Mouse (Mus musculus) small intestine, adult 2 months (tissue): ENCODE measurements at regions not wholly inside any gene's neighbourhood (a gene's known extent, or its start where the extent isn't known, plus 50 kb on each side); places are given as distances from the start of the nearest gene placed in this dataset.

Experiments
- H3K27ac ChIP-seq: fragments of 200-500 bp; 2 replicates; pipeline ENCODE4 v1.5.1; 2012; ENCODE audit warnings: low read depth, low read length, control low read depth, inconsistent platforms; ENCODE audit not compliant: insufficient read depth
- H3K27me3 ChIP-seq: fragments of 200-500 bp; 2 replicates; pipeline ENCODE4 v1.6.1; 2012; ENCODE audit warnings: mild to moderate bottlenecking, moderate library complexity, low read length, inconsistent platforms; ENCODE audit not compliant: control insufficient read depth, insufficient read depth
- H3K36me3 ChIP-seq: fragments of 200-500 bp; 2 replicates; pipeline ENCODE4 v1.6.1; 2012; ENCODE audit warnings: mild to moderate bottlenecking, low read length, control low read depth, inconsistent platforms; ENCODE audit not compliant: control insufficient read depth, insufficient read depth
- H3K4me1 ChIP-seq: fragments of 200-500 bp; 2 replicates; pipeline ENCODE4 v1.6.1; 2012; ENCODE audit warnings: low read length, inconsistent platforms, mixed read lengths; ENCODE audit not compliant: control insufficient read depth, insufficient read depth, insufficient read length
- H3K4me3 ChIP-seq: fragments of 200-500 bp; 2 replicates; pipeline ENCODE4 v1.5.1; 2012; ENCODE audit warnings: low read depth, mild to moderate bottlenecking, control low read depth, inconsistent platforms, low read length, moderate library complexity
- CTCF ChIP-seq: fragments of 200-500 bp; IDR thresholded peaks from 2 replicates; pipeline ENCODE4 v1.5.1; 2012; ENCODE audit warnings: low read depth, mild to moderate bottlenecking, control low read depth, inconsistent platforms, low read length, moderate library complexity, mixed read lengths; ENCODE audit not compliant: insufficient replicate concordance, insufficient read length; ENCODE audit errors: extremely low read depth
- POLR2A ChIP-seq: fragments of 200-500 bp; IDR thresholded peaks from 2 replicates; pipeline ENCODE4 v1.6.1; 2012; ENCODE audit warnings: low read depth, mild to moderate bottlenecking, control low read depth, inconsistent platforms, low read length, moderate library complexity
- WGBS: fragments of 180-500 bp; shearing (Covaris S2); methylation state at CpG from one replicate; pipeline ENCODE4 v1.1.7; 2018; 5-methylcytosine and 5-hydroxymethylcytosine counted together

DNA sequence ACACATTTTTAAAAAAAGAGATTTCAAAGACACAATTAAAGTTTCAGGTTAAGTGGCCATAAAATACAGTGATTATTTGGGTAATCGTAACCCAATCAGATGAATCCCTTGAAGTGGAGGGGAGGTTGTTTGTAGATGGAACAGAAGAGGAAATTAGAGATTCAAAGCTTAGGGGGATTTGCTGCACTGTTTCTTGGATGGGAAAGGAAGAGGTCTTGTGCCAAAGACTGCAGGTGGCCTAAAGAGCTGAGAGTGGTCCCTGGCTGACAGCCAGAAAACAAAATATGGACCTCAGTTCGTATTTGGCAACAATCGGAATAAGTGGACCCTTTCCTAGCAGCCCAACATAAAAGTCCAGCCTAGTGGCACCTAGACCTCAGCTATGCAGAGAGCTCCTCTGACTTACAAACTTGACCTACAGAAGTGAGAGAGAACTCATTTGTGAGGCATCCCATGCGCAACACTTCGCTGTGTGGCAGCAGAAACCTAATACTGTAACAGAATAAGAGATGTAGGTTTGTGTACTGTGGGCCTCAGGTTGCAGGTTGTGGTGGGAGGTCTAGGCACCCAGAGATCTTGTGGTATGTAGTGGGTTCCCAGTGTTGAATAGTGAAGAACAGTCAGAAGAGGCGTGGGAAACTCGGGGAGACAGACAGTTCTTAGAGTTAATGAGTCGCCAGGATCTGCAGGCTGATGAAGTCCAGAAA, 110.0 kb upstream of the Ccdc54 start:
- H3K27ac ChIP-seq: no peak overlapping the region
- H3K27me3 ChIP-seq: no peaks in the 10 kb centered on the region
- whole genome bisulfite sequencing: 59% methylated on average over 8 of the region's 8 CpGs
- H3K4me1 ChIP-seq: no peaks in the 10 kb centered on the region
- no peaks in the 10 kb centered on the region for H3K36me3 ChIP-seq
- no peak overlapping the region for H3K4me3 ChIP-seq
- no peak for TF ChIP-seq POLR2A
- TF ChIP-seq CTCF: no peak

DNA sequence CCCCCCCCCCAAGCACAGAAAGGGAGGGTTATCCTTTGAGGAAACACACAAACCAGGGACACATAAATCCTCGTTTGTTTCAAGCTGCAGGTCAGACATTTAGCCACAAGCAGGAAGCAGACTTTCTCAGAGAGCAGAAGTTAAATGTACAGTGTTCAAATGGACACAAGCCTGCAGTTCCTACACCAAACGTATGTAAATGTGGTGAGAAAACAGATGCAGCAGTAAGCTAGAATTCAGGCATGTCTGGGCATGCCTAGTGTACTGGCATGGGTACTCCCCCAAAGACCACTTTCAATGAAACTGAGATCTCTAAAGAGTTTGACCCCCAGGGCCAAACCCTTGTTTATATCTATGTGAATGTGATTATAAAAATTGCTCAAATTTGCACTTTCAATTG, 109.2 kb upstream of the Ccdc54 start:
- TF ChIP-seq POLR2A (no peak), CTCF (no peak)
- H3K4me3 ChIP-seq: no peak overlapping the region
- no peaks in the 10 kb centered on the region for H3K36me3 ChIP-seq
- no peaks in the 10 kb centered on the region for H3K4me1 ChIP-seq
- no peak overlapping the region for H3K27ac ChIP-seq
- H3K27me3 ChIP-seq: no peaks in the 10 kb centered on the region
- WGBS: 44% methylated on average over 2 of the region's 2 CpGs

DNA sequence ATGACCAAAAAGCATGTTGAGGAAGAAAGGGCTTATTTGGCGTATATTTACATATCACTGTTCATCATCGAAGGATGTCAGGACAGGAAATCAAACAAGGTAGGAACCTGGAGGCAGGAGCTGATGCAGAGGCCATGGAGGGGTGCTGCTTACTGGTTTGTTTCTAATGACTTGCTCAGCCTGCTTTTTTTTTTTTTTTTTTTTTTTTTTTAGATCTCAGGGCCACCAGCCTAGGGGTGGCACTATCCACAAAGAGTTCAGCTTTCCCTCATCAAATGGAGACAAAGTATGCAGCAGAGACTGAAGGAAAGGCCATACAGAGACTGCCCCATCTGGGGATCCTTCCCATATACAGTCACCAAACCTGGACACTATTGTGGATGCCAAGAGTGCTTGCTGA, 106.8 kb upstream of the Ccdc54 start:
- no peaks in the 10 kb centered on the region for H3K4me1 ChIP-seq
- no peaks in the 10 kb centered on the region for H3K36me3 ChIP-seq
- 88% methylated on average over 2 of the region's 2 CpGs for WGBS

DNA sequence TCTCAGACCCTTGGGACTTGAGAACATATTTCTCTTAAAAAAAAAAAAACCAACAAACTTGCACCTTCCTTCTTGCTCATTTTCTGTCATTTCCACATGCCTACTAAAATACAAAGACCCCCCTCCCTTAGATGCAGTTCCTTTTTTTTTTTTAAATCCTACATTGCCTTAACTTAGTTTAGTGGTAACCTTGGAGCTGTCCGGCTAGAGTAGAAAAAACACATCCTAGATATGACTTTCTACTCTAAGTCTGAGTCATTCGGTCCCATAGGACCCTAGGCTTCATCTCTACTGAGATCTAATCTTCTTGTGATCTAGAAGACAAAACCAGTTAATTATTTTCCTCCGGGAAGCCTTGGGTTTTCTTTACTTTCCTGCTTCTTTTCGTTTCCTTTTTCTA, 105.1 kb upstream of the Ccdc54 start:
- H3K27me3 ChIP-seq: no peaks in the 10 kb centered on the region
- no peak for TF ChIP-seq POLR2A
- no peak for TF ChIP-seq CTCF
- no peak overlapping the region for H3K27ac ChIP-seq
- H3K4me1 ChIP-seq: no peaks in the 10 kb centered on the region
- H3K4me3 ChIP-seq: no peak overlapping the region
- H3K36me3 ChIP-seq: no peaks in the 10 kb centered on the region
- WGBS: 65% methylated on average over 4 of the region's 4 CpGs

More for the DNA sequence above, 106.8 kb upstream of the Ccdc54 start:
- TF ChIP-seq POLR2A: no peak
- no peak for TF ChIP-seq CTCF
- Histone ChIP-seq H3K27ac (no peak overlapping the region), H3K4me3 (no peak overlapping the region), H3K27me3 (no peaks in the 10 kb centered on the region)

DNA sequence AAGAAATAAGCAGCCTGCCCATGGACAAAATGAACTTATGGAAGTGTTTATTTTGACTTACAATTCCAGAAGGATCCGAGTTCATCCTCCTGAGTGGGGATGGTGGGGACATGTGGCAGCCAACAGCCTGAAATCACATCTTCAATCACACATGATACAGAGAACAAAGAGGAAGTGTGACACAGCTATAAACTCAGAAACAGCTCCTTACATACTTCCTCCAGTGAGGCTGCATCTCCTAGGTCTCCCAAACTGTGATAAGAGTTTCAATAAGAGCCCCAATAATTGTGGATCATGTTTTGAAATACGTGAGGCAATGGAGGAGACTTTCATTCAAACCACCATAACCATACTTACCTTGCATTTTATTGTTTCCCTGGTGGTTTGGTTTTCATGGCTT, 103.1 kb upstream of the Ccdc54 start:
- 55% methylated on average over 2 of the region's 2 CpGs for WGBS
- Histone ChIP-seq H3K4me3 (no peak overlapping the region), H3K27ac (no peak overlapping the region), H3K27me3 (no peaks in the 10 kb centered on the region), H3K4me1 (no peaks in the 10 kb centered on the region), H3K36me3 (no peaks in the 10 kb centered on the region)
- TF ChIP-seq POLR2A (no peak), CTCF (no peak)

DNA sequence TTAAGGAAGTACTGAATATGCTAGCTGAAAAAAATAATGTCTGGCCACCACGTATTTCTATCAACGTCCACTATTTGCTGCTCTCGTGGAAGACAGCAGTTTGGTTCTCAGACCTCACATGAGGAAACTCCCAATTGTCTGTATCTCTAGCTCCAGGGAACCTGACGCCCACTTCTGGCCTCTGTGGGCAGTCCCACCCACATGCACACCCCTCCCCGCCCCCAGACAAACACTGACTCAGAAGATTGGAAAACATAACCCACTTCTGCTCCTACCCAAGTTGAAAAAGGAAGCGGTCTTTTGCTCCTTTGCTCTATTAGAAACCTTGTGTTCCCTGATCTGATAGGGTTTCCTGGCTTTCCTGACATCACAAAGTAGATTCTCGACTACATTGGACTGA, 99.9 kb upstream of the Ccdc54 start:
- Histone ChIP-seq H3K36me3 (no peaks in the 10 kb centered on the region), H3K27ac (no peak overlapping the region), H3K27me3 (no peaks in the 10 kb centered on the region), H3K4me3 (no peak overlapping the region), H3K4me1 (no peaks in the 10 kb centered on the region)
- 68% methylated on average over 7 of the region's 7 CpGs for WGBS
- TF ChIP-seq CTCF (no peak), POLR2A (no peak)

DNA sequence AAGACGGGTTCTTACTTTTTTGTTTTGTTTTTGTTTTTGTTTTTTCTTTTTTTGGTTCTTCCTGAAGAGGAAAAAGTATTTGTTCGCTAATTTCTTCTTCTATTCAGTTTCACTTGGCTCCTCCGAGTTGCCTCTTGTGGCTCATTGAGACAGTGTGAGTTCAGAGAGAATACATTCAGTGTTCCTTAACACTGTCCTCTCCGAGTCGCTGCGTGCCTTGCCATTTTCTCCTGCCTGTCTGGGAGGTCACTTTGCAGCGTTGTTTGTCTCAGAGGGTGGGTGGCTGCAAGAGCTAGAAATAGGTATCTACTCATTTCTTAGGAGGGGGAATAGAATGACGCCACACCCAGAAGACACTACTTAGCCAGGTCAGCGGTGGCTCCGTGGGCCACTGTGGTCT, 98.6 kb upstream of the Ccdc54 start:
- no peaks in the 10 kb centered on the region for H3K36me3 ChIP-seq
- no peak for TF ChIP-seq POLR2A
- no peak for TF ChIP-seq CTCF
- no peak overlapping the region; the same call in 1 of the 2 replicates for H3K4me3 ChIP-seq
- 36% methylated on average over 10 of the region's 10 CpGs for WGBS
- H3K4me1 ChIP-seq: no peaks in the 10 kb centered on the region
- no peaks in the 10 kb centered on the region for H3K27me3 ChIP-seq
- no peak overlapping the region for H3K27ac ChIP-seq
